Mouse (Mus musculus) macrophage (primary cell): ENCODE data around the gene Lama2. TPM values are rescaled to one million over a fixed set of nuclear protein-coding genes. Genes with fewer than 3 reads are reported as not detected.

ENCODE experiments used
- H3K27ac ChIP-seq: fragments of 350-480 bp; formaldehyde crosslinking; 2 replicates; pipeline ENCODE4 v1.9.0; 2021
- H3K36me3 ChIP-seq: fragments of 350-480 bp; formaldehyde crosslinking; 2 replicates; pipeline ENCODE4 v1.9.0; 2021; ENCODE audit errors: inconsistent target
- H3K4me3 ChIP-seq: fragments of 350-480 bp; formaldehyde crosslinking; 2 replicates; pipeline ENCODE4 v1.9.0; 2021; ENCODE audit errors: inconsistent target
- H3K79me2 ChIP-seq: fragments of 350-480 bp; formaldehyde crosslinking; 2 replicates; pipeline ENCODE4 v1.9.0; 2021; ENCODE audit errors: inconsistent target
- WGBS: methylation state at CpG from one replicate; pipeline ENCODE4 v1.1.7; 2026; ENCODE audit warnings: inconsistent platforms; ENCODE audit not compliant: missing documents; 5-methylcytosine and 5-hydroxymethylcytosine counted together
- polyA plus RNA-seq: library from polyadenylated mRNA; stranded (reverse); fragments of 250-400 nt; gene quantifications from 3 replicates; pipeline ENCODE4 v1.2.4, GENCODE M21; 2018; ENCODE audit warnings: inconsistent platforms

Lama2 gene
- polyA plus RNA-seq, 1 experiment from 2014 or later: not detected

DNA sequence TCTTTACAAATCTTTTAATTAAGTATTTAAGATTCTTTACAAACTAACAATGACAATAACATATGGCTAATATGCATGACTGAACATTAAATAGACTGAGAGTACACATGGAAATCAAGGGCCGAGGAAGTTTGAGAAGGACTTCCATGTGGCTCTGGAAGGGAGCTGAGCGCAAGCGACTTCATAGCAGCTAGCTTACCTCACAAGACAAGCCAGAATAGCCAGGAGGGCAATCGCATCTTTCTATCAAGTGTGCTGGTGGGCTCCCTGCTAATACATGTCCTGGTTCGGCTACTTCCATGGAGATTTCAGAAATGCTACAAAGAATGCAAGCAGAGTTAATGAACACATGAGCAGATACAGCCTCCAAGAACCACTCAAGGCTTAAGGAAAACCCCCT lies 435.4 kb downstream of the Lama2 start:
- Histone ChIP-seq H3K27ac (no peak overlapping the region), H3K4me3 (no peak overlapping the region), H3K36me3 (no peaks in the 10 kb centered on the region), H3K79me2 (no peaks in the 10 kb centered on the region)
- WGBS: 88% methylated on average over 5 of the region's 5 CpGs

DNA sequence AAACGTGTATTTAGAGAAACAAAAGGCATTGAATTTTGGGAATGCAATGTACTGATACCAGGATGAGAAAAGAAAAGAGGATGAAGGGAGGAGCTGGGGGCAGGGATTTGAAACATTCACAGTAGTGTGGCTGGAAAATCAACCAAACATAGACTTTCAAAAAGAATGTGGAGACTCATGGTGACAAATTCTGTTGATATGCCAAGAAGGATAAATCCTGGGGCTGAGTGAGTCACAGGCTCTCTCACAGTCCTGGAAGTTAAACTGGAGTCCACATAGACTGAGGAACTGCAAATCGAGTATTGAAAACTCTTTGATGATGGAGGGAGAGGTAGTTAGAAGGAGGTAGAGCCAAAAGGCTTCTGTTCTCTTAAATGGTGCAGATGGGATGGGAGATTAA lies 445.3 kb downstream of the Lama2 start:
- Histone ChIP-seq H3K79me2 (no peaks in the 10 kb centered on the region), H3K36me3 (no peaks in the 10 kb centered on the region), H3K27ac (no peak overlapping the region), H3K4me3 (no peak overlapping the region)
- 63% methylated on average over 2 of the region's 2 CpGs for WGBS

DNA sequence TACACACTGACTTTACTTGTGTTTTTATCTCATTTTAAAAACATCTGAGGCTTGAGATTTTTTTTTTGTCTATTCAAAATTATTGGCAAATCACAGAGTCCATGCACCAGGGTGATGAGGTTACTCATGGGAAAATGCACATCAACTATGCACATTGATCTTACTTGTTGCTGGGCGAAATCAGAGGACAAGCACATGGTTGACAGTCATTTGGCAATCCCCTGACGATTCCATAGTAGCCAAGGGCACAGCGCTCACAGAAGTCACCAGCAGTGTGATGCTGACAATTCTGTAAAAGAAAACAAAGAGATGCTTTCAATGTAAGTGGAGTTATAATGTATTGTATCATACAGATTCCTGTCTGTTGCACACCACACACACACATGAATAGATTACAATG lies 454.8 kb downstream of the Lama2 start:
- Histone ChIP-seq H3K27ac (no peak overlapping the region), H3K36me3 (no peaks in the 10 kb centered on the region)
- WGBS: 87% methylated on average over 3 of the region's 3 CpGs

DNA sequence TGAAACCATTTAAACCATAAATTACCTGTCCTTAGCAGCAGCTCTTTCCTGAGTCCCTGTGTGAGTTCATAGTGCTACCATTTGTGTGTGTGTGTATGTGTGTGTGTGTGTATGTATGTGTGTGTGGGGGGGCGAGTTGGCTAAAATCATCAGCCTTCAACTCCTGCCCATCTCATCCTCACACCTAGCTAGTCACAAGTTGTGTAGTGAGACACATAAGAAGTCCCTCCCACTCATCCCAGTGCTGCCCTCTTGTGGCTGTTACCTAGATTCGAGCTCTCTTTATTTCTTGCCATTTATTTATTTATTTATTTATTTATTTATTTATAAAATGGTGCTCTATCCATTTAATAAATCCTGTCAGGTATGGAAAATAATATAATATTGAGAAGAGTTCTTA lies 457.2 kb downstream of the Lama2 start:
- Histone ChIP-seq H3K79me2 (no peaks in the 10 kb centered on the region), H3K27ac (no peak overlapping the region), H3K36me3 (no peaks in the 10 kb centered on the region), H3K4me3 (no peak overlapping the region)
- WGBS: no CpG with 5 or more reads among the region's 2 CpGs

More for the DNA sequence above, 454.8 kb downstream of the Lama2 start:
- Histone ChIP-seq H3K79me2 (no peaks in the 10 kb centered on the region), H3K4me3 (no peak overlapping the region)

DNA sequence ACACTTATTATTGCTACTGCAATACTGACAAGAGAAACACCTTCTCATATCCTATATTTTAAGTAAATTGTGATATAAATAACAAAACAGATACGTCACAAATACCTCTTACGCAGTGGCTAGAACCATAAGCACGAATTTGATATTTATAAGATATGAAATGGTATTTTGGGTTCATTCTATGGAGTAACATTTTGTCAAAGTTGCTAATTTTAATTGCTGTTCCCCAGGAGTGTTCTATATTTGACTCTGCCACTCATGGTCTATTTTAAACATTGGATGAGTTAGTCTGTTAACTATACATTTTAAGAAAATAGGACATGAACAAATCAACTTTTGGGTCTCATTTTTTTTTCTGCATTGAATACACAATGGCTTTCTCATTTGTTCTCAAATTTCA lies 469.3 kb downstream of the Lama2 start:
- H3K4me3 ChIP-seq: no peak overlapping the region
- no peaks in the 10 kb centered on the region for H3K79me2 ChIP-seq
- WGBS: 82% methylated on average over 3 of the region's 3 CpGs
- no peak overlapping the region for H3K27ac ChIP-seq
- H3K36me3 ChIP-seq: no peaks in the 10 kb centered on the region

DNA sequence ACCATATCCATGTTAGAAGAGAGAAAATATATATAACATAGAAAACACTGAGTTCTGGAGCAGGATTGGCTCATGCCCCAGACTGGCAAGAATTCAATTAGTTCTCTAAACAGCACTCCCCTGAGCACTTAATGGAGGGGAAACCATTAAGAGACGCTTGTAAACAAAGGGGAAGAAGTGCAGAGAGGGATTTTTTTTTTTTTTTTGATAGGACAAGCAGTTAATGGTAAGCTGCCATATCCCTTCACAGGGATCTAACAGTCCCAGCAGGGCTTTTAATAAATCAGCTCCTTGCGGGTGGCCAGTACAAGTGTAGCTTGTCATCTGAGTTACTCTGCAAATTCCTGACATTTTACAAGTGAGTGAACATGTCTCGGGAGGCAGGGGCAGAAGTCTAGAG lies 479.1 kb downstream of the Lama2 start:
- 64% methylated on average over 3 of the region's 3 CpGs for WGBS
- Histone ChIP-seq H3K4me3 (no peak overlapping the region), H3K36me3 (no peaks in the 10 kb centered on the region), H3K79me2 (no peaks in the 10 kb centered on the region), H3K27ac (no peak overlapping the region)

DNA sequence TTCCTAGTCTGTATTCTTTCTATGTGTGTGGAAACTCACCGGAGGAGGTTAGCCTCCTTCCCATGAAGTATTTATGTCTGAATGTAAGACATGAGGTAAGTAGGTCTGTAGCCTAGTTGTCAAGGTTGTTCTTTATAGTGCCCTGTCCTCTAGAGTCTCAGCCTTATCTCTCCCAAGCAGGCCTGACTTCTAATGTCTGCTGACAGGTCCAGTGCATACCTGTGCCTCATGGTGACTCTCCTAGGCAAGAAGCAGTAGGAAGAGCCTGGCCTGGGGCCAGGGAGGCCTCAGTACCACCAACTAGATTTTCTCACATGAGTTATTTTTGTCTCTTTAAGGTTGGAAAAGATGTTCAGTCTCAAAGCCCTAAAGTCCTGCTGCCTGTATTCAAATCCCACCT lies 483.8 kb downstream of the Lama2 start:
- WGBS: 100% methylated on average over 1 of the region's 1 CpGs
- Histone ChIP-seq H3K79me2 (no peaks in the 10 kb centered on the region), H3K4me3 (no peak overlapping the region), H3K36me3 (no peaks in the 10 kb centered on the region), H3K27ac (no peak overlapping the region)

DNA sequence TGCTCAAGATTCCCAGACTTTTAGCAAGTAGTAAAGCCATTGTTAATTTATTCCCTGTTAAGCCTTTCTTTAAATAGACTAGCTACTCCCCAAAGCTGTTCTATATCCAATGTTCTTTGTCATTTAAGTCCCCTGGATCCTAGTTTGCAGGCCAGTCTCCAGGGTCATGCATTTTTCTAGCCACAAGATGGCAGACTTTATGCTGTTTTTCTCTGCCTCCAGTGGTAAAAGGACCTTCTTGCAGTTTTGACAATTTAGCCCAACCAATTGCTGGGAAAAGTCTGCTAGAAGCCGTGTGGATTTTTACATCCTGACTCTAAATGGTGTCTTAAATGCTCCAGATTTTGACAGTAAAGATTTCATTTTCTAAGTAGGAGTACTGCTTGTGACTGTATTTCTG lies 486.4 kb downstream of the Lama2 start:
- Histone ChIP-seq H3K4me3 (no peak overlapping the region), H3K79me2 (no peaks in the 10 kb centered on the region), H3K36me3 (no peaks in the 10 kb centered on the region), H3K27ac (no peak overlapping the region)
- whole genome bisulfite sequencing: 31% methylated on average over 1 of the region's 1 CpGs

DNA sequence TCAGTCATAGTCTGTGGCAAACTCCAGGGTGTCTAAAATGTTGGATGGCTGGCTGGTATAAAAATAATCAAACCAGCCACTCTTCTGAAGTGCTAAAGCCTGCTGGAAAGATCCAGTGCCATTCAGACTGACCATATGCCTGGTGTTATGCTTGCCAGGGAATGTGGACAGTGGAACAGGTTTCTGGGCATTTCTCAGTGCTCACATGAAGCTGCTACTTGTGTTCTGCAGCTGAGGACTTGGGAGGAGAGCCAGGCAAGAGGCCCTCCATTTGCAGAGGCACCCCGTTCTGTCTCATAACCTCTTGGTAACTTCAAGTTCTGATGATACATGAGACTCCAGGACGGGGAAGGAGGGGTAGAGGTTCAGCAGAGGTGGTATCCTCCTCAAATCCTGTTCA lies 492.1 kb downstream of the Lama2 start:
- Histone ChIP-seq H3K36me3 (no peaks in the 10 kb centered on the region), H3K4me3 (no peak overlapping the region), H3K79me2 (no peaks in the 10 kb centered on the region), H3K27ac (no peak overlapping the region)
- WGBS: 66% methylated on average over 2 of the region's 2 CpGs

DNA sequence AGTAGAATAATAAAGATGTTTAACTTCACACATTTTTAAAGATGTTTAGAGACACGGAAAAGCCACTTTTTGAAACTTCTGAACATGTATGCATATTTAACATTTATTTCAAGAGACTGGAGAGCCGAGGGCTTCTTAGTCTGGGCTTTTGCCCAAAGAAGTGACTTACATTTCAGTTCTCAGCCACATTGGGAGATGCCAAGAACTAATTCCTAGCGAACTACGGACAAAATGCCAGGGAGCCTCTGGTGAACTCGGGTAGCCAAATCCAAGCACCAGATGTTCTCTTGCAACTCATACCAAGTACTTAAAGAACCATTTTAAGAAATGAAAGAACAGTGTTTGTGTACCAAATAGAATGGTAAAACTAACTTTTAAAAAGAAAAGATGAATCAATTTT lies 495.8 kb downstream of the Lama2 start:
- no peaks in the 10 kb centered on the region for H3K79me2 ChIP-seq
- no peak overlapping the region for H3K27ac ChIP-seq
- WGBS: 86% methylated on average over 5 of the region's 5 CpGs
- H3K4me3 ChIP-seq: no peak overlapping the region
- H3K36me3 ChIP-seq: no peaks in the 10 kb centered on the region

DNA sequence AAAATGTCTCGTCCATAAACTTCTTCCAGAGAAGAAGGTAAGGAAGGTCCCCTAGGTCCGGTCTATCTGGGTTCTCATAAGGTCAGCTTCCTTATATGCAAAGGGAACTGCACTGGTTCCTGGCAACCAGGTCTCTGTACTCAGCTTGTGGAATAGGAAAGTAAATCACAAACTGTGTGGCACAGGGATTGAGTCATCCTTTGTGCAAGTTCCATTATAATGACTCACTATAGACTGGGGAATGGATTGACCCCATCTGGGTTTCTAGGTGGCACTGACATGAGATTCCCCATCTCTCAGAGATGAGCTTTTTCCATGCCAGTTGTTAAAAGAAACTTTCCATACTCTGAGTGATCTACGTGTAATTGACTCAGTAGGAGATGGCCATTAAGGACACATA lies 501.7 kb downstream of the Lama2 start:
- H3K27ac ChIP-seq: no peak overlapping the region
- no peaks in the 10 kb centered on the region for H3K36me3 ChIP-seq
- H3K79me2 ChIP-seq: no peaks in the 10 kb centered on the region
- WGBS: 40% methylated on average over 3 of the region's 3 CpGs
- no peak overlapping the region for H3K4me3 ChIP-seq

DNA sequence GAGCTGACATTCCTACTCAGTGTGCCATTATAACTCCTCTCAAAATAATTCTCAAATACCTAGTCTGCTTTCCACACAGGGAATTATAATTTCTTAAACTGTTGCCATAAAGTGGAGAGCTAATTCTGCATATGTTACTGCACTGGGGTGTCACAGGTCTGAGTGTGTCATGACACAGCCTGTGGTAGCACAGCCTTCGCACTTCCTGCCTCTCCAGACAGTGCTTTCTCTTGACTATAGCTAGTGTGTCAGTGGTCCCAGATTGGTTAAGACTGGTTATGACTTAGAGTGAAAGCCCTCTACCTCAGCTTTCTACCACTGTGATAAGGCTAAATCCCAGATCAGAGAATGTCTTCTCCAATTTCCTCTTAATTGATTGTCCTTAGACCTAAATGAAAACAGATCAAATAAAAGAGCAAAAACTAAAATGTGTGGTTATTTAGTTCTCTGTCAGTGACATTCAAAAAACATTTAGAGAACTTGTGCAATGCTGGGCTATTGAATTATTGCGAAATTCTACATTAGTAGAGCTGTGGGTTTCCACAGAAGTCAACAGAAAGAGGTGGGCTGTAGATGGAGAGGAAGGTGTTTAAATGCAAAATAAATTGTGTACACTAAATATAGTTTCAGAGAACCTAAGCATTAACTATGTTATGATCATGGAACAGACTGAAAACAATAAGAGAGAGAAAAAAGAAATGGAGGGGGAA lies 502.5 kb downstream of the Lama2 start:
- H3K27ac ChIP-seq: no peak overlapping the region
- no peak overlapping the region for H3K4me3 ChIP-seq
- H3K79me2 ChIP-seq: no peaks in the 10 kb centered on the region
- no peaks in the 10 kb centered on the region for H3K36me3 ChIP-seq
- 16% methylated on average over 2 of the region's 2 CpGs for WGBS

DNA sequence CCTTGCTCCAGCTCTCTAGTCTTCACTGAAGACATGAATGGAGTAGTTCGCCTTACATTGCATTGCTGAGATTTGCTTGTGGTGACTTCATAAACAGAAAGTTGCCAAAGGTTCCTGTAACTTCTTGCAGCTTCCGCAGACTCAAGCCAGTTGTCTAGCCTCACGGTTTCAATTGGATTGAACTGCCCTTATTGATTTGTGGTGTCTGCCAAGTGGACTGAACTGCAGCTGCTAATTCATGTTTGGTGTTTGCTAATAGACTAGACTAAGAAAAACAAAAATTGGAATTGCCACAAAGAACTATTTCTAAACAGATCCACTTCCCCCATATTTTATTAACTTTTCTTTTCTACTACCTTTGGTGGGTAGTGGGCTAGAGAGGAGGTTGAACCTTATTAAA lies 505.4 kb downstream of the Lama2 start:
- no peak overlapping the region for H3K27ac ChIP-seq
- no peak overlapping the region for H3K4me3 ChIP-seq
- no peaks in the 10 kb centered on the region for H3K79me2 ChIP-seq
- WGBS: 86% methylated on average over 3 of the region's 3 CpGs
- H3K36me3 ChIP-seq: no peaks in the 10 kb centered on the region

DNA sequence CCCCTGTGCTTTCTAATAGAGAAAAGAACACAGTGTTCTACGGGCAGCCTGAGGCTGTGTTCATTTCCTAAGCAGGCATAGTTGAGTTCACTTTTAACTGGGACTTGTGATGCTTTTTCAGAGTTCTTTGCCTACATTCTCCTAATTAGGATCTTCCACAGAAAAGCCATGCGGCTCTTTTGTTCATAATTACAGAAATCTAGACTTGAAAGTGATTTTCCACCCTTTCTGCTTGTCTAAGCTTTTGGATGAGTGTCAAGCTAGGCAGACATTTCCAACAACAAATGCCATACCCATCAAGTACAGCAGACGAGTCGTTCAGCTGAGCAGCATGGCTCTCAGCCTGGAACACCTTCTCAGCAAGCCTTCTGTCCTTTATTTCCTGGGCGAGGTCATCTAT lies 515.7 kb downstream of the Lama2 start:
- no peak overlapping the region for H3K27ac ChIP-seq
- no peak overlapping the region for H3K4me3 ChIP-seq
- no peaks in the 10 kb centered on the region for H3K79me2 ChIP-seq
- H3K36me3 ChIP-seq: no peaks in the 10 kb centered on the region
- 81% methylated on average over 5 of the region's 5 CpGs for WGBS

DNA sequence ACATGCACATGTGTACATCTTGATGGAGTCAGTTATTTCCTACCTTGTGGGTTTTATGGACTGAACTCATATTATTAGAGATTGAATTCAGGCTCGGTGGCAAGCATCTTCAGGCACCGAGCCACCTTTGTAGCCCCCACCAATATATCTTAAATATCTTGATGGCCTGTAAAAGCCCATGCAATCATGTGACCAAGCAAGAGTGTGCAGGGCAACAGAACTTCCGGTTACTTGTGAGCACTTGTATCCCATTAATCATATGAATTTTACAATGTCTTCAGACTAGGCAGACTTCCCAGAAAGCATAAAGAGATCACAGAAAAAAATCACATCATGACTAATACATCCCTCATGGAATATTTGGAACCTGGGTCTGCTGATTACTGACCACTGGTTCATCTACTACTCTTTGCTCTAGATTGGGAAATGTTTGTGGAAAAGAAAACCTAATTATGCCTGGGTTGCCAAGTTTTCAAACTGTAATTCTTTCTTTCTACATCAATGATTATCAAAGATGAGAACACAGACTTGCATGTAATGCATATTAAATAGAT lies 517.7 kb downstream of the Lama2 start:
- no peaks in the 10 kb centered on the region for H3K36me3 ChIP-seq
- WGBS: 76% methylated on average over 3 of the region's 3 CpGs
- no peaks in the 10 kb centered on the region for H3K79me2 ChIP-seq
- no peak overlapping the region for H3K27ac ChIP-seq
- H3K4me3 ChIP-seq: no peak overlapping the region

DNA sequence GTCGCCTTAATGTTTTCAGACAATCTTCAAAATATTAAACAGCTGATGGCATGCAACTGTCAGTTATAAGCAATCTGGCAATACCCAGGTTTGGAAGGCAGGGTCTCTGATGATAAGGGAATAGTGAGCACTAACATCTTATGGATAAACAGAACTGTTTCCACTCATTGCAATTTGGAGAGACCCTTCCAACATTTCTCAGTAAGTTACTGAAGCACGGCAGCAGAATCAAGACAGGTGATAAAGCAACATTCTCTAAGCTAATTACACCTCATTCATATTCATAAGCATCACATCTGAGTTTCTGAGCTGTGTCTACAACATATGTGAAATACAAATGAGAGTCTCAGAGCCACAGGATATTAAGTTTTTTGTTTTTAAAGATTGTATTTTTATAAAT lies 542.4 kb downstream of the Lama2 start:
- no peaks in the 10 kb centered on the region for H3K36me3 ChIP-seq
- no peaks in the 10 kb centered on the region for H3K79me2 ChIP-seq
- 87% methylated on average over 2 of the region's 2 CpGs for WGBS

More for the DNA sequence above, 542.4 kb downstream of the Lama2 start:
- Histone ChIP-seq H3K27ac (no peak overlapping the region), H3K4me3 (no peak overlapping the region)
